Mouse (Mus musculus) lung, postnatal 0 days (tissue): ENCODE measurements at regions not wholly inside any gene's neighbourhood (a gene's known extent, or its start where the extent isn't known, plus 50 kb on each side); places are given as distances from the start of the nearest gene placed in this dataset.

ENCODE experiments used
- CTCF ChIP-seq: IDR thresholded peaks from 2 replicates; pipeline ENCODE4 v1.5.1; 2016; ENCODE audit warnings: antibody characterized with exemption, mild to moderate bottlenecking
- EP300 ChIP-seq: IDR thresholded peaks from 2 replicates; pipeline ENCODE4 v1.6.1; 2016; ENCODE audit warnings: antibody characterized with exemption, mild to moderate bottlenecking, control low read depth

DNA sequence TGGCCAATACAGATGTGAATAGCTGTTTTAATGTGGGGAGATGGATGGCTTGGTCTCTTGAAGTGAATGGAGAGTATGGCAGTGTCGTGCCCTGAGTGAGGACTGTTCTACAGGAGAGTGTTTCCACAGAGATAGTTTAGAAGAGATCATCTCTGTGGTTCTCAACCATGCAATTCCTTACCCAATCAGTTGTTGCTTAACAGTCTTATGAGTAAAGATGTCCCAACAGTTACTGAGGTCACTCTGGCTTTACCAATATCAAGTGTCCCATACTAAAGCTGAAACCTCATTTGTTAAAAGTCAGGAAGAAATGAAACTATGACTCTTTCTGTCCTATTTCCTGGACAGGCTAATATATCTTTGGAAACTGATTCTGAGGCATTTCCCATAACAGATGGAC, 61.7 kb upstream of the Trim52 start:
- TF ChIP-seq CTCF (no peak), EP300 (no peak)
